16 mouse cellular contexts compared by ENCODE assay signal in genomic region chr13:15867046-15867561, GRCm38 (mm10).
"Had no signal": no experiment of that assay in that cellular context is flagged by ENCODE, and none has a peak within 500 bp of the region (broad histone marks: within the 10 kb centered on the region; RNA-seq: fewer than 3 reads in every experiment).

No protein-coding gene starts in this region.

- H3K4me3 ChIP-seq: layer of hippocampus, adult 2 months; midbrain, embryonic 12.5 days; midbrain, embryonic 15.5 days; neural tube, embryonic 12.5 days had no signal

- H3K4me1 ChIP-seq: midbrain, embryonic 12.5 days; midbrain, embryonic 15.5 days had no signal

- H3K27ac ChIP-seq: layer of hippocampus, adult 2 months; liver, embryonic 14.5 days; macrophage; midbrain, embryonic 12.5 days; midbrain, embryonic 15.5 days; neural tube, embryonic 12.5 days had no signal

- H3K9ac ChIP-seq: liver, embryonic 14.5 days; liver, postnatal 0 days; lung, embryonic 14.5 days; midbrain, embryonic 12.5 days; midbrain, embryonic 15.5 days; neural tube, embryonic 12.5 days had no signal

- DNase-seq: kidney, adult 9 months; kidney, postnatal 25 days; layer of hippocampus, adult 9-11 months; liver, postnatal 0 days; lung, embryonic 14.5 days; retina, postnatal 1 day; right cerebral cortex, postnatal 25 days; thymus, adult 18-20 months; thymus, postnatal 36 days had no signal

- H3K4me2 ChIP-seq: lung, embryonic 14.5 days; midbrain, embryonic 12.5 days; midbrain, embryonic 15.5 days; neural tube, embryonic 12.5 days had no signal

- ATAC-seq: liver, postnatal 0 days; lung, postnatal 0 days; midbrain, embryonic 15.5 days had no signal

- H3K9me3 ChIP-seq: midbrain, embryonic 12.5 days; midbrain, embryonic 15.5 days; neural tube, embryonic 12.5 days had no signal

- H3K27me3 ChIP-seq: midbrain, embryonic 12.5 days; midbrain, embryonic 15.5 days; neural tube, embryonic 12.5 days had no signal

- H3K36me3 ChIP-seq: midbrain, embryonic 12.5 days; midbrain, embryonic 15.5 days; neural tube, embryonic 12.5 days had no signal
